Mouse (Mus musculus): ENCODE results near the gene Arhgap36. TPM values are rescaled to one million over a fixed set of nuclear protein-coding genes. Genes with fewer than 3 reads are reported as not detected.

Arhgap36 gene
- total RNA-seq (2022): 1 to 10 TPM in 3 of 4 experiments, under 1 TPM in 1; 0.71 to 1.6 (median 1.1) TPM

- DNase-seq (ENCODE audit: low spot score in 2 of 2): no peak
Measured at GRCm38 (mm10) chrX:49463442-49463970, at the start of gene Arhgap36. TSS of gene Arhgap36 (plus strand) at chrX:49463945.

- no peak for DNase-seq (ENCODE audit: low spot score in 2 of 2)
Measured at GRCm38 (mm10) chrX:49457781-49458180, 6.0 kb upstream of the Arhgap36 start.

- no peak for DNase-seq (ENCODE audit: low spot score in 2 of 2)
Measured at GRCm38 (mm10) chrX:49470287-49471054, 6.7 kb downstream of the Arhgap36 start.

DNA sequence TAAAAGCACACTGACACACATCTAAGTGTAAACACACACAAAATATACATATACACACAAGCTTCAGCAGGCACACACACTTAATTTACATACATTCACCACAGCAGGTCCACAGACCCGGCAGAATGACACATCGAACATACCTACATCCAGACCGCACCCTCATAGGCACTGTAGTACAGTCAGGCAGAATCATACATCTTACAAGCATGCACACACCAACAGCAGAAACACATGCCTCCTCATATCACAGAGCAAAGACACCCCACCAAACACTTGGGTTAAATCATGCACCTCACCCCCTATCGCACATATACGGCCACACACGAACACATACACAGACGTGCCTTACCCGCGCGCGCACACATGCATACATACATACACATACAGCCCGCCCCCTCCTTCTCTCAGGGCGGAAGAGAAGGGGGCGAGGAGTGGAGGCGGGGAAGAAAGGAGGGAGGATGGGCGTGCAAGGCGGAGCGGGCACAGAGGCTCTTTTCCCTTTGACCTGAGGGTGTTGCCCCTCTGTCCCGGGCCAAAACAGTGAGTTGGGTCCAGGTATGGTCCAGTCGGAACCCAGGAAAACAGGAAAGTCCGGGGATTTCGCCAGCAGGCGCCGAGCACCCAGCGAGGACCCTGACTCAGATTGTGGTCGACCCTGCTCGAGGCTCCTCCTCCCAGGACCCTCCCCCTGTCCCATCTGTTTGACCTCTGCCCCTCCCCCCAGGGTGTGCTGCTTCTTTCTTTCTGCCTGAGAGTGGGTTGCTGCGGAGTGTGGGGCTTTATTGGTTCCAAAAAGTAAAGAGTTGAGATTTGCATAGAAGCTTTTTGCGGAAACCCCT lies 16.4 kb downstream of the Arhgap36 start:
- no peak for DNase-seq (ENCODE audit: low spot score in 2 of 2)

DNA sequence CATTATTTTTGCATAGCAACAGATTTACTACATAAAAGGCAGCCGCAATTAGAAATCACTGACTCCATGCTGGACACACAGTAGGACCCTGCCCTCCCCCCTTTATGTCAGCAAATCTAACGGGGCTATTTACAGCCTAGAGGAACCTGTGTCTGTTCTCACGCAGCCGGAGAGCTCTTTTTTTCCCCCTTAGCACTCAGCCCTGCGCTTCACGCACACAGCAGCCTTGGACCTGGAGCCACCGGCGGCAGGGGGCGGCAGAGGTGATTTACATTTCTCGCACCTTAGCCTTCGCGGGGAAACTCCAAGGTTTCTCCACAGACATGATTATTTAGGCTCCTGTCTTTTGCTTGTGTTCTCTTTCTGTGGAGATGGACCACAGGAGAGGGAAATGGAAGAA lies 17.1 kb downstream of the Arhgap36 start:
- DNase-seq (ENCODE audit: low spot score in 2 of 2): no peak

- DNase-seq (ENCODE audit: low spot score in 2 of 2): no peak
Measured at GRCm38 (mm10) chrX:49489141-49489540, 25.4 kb downstream of the Arhgap36 start.

DNA sequence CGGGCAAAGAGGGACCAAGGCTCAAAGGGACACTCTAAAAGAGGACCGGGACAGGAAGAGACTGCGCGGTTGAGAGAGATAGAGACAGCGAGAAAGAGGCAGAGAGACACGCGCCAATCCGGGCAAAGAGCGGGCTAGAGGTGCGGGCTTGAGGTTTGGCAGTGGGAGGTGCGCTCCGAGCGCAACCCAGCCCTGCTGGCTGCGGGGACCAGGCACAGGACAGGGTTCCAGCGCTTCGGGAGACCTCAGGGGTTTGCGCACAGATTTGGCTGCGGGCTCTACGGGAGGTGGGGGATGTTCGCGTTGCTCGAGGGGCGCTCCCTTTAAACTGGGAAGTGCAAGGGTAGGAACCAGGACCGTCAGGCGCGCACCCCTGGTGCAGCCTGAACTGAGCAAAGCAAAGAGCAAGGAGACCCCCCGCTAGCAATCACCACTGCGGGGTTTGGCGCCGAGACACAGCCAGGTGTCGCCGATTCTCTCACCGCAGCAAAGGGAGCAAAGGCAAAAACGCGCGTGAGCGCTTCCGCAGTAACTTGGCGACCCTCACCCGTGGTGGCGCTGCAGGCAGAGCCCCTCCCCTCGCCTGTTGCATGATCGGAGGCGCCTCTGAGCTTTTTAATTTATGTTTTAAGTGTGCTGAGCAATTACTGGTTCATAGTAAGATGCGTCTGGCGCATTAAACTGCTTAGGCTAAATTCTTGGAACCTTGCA lies 30.1 kb downstream of the Arhgap36 start:
- DNase-seq (ENCODE audit: low spot score in 2 of 2): no peak

Other genes starting within 250 kb of the Arhgap36 start
- gene Enox2, start 175.7 kb upstream of the Arhgap36 start, total RNA-seq (2022): 10 to 100 TPM; 14.4 to 17.1 (median 14.7) TPM
- not detected for gene Olfr1320, start 208.4 kb downstream of the Arhgap36 start, total RNA-seq (2022)

All from layer of hippocampus, adult 8-10 months (tissue).